Mouse (Mus musculus): ENCODE measurements at regions not wholly inside any gene's neighbourhood (a gene's known extent, or its start where the extent isn't known, plus 50 kb on each side); places are given as distances from the start of the nearest gene placed in this dataset.
"Not testable (repeated sequence)": the region's sequence is repeated elsewhere in the genome, so short reads cannot be mapped to it uniquely, and the experiment has no call there.

GRCm38 (mm10) chr10:8136662-8137061, 180.6 kb upstream of the Tab2 start:
- DNase-seq (ENCODE audit: low read depth, low spot score) = no peak

GRCm38 (mm10) chr10:8135272-8135671, 179.2 kb upstream of the Tab2 start:
- DNase-seq (ENCODE audit: low read depth, low spot score) = no peak

DNA sequence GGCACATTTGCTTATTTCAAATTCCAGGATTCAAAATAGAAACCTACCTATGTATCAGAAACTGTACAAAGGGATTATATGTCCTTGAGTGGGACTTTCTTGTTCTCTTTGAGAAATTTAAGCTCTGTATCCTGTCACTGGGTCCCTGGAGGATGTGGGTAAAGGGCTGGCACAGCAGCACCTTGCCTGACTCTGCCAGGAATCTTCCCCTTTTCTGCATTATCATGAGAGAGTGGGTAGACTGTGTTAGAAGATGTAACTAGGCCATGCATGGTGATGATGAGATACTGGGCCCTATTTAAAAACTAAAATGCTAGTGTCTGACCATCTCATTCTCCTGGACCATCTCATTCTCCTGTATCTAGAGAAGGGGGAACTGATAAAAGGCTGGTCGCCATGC, 178.4 kb upstream of the Tab2 start:
- no peak for DNase-seq (ENCODE audit: low read depth, low spot score)

DNA sequence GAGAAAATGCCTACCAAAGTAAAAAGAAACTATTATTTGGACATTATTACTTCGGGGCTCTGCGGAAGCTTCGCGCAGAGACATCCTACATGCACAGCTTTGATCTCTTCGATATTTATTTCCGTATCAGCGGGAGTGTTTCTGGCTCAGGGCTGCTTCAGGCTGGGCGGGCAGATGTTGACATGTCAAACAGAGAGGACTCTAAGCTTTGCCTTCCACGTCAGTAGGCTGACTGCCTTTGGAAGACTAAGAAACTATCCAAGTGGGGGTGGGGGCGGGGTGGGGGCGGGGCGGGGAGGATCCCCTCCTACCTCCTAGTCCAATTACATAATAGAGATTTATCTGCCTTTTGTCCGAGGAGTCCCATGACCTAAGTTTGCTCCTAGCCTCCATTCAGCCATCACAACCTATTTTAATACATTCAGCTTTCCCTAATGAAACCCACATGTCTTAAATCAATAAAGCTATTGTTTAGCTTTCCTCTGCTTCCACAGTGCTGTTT, 177.5 kb upstream of the Tab2 start:
- DNase-seq (ENCODE audit: low read depth, low spot score) = no peak

DNA sequence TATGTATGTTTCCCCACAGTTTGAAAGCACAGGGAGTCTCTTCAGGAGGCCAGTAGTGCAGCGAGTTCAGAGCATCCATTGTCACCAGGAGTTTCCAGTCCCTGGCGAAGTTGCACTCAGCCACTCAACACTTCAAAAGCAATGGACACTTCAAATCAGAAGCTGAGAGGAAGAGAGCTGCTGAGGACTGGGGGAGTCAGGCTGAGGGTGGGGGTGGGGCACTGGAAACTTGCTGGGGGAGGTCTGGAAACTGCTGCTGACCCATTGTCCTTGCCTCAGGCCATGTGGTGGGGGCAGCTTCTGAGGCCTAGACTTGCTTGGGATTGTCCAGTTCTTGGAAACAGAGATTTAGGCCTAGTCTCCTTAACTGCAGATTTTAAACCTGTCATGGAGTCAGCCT, 176.8 kb upstream of the Tab2 start:
- no peak for DNase-seq (ENCODE audit: low read depth, low spot score)

GRCm38 (mm10) chr10:8130472-8131241, 174.6 kb upstream of the Tab2 start:
- DNase-seq (ENCODE audit: low read depth, low spot score) = no peak

DNA sequence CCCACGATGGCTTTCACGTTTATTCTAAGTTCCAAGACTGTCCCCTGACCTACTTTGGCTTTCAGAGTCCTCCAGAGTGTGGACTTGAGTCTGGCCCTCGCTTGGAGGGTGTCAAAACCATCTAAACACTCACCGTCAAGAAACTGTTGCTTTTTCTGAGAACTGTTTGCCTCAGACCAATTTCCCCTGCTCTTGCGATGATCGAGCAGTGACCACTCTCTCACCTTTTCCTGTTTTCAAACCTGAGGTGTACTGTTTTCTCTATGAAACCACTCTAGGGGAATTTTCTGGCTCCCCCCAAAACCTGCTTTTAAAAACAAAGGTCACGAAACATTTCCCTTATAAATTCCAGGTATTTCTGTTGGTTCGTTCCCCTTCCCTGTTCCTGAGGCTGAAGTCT, 174.0 kb upstream of the Tab2 start:
- no peak for DNase-seq (ENCODE audit: low read depth, low spot score)

- DNase-seq (ENCODE audit: low read depth, low spot score) = no peak
These were observed 168.1 kb upstream of the Tab2 start for GRCm38 (mm10) chr10:8124124-8124523.

- no peak for DNase-seq (ENCODE audit: low read depth, low spot score)
These were observed 165.9 kb upstream of the Tab2 start for GRCm38 (mm10) chr10:8121895-8122294.

DNA sequence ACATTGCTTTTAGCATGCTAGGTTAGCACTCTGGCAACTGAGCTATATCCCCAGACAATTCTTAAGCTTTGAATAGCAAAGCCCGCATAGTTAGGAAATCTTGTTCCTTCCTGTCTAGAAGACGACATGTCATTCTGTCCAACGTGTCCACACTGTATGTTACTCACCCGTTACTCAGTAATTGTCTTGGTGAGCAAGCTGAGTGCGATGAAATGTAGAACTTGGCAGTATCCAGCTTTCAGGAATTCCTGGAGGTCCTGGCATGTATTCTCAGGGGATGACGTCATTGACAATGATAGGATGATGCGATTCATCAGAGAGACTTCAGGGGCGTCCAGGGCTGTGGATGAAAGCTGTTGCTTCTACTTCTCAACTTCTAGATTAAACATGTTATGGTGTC, 160.8 kb upstream of the Tab2 start:
- no peak for DNase-seq (ENCODE audit: low read depth, low spot score)

DNA sequence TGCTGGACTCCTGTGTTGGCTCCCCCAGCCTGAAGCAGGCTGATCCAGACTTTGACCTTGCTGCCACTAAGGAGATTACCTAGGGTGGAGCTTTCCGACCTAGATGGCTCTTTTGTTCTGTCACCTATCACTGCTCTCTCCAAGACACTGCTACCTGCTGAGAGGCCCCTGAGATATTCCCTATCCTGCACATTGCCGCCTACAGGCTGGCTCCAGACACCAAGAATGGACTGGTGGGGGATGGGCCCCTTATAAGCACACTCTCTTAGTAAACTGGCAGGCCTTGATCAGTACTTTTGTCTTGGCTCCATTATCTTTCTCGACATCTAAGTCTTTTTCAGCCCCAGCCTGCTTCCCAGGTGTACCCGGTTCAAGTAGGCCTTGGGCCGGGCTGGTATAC, 158.9 kb upstream of the Tab2 start:
- not testable (repeated sequence) for DNase-seq (ENCODE audit: low read depth, low spot score)

DNA sequence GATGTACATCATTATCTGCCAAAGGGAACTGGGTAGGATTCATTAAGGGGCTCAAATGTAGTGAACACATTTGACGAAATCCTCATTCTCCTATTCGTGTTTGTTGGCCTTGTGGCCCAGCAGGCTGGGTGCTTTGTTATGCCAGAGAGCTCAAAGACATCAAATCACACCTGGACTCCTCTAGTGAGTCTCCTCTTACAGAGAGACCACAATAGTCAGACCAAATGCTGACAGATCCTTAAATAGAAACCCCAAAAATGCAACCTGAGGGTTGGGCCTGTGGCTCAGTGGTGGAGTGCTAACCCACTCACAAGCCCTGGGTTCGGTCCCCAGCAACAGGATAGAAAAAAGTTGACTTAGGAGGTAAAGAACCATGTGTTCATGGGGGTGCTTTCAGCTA, 158.5 kb upstream of the Tab2 start:
- no peak for DNase-seq (ENCODE audit: low read depth, low spot score)

GRCm38 (mm10) chr10:8100489-8100888, 144.5 kb upstream of the Tab2 start:
- DNase-seq (ENCODE audit: low read depth, low spot score) = no peak

GRCm38 (mm10) chr10:8095924-8096323, 139.9 kb upstream of the Tab2 start:
- no peak for DNase-seq (ENCODE audit: low read depth, low spot score)

GRCm38 (mm10) chr10:8095206-8095605, 139.2 kb upstream of the Tab2 start:
- no peak for DNase-seq (ENCODE audit: low read depth, low spot score)

- DNase-seq (ENCODE audit: low read depth, low spot score) = no peak
These were observed 136.0 kb upstream of the Tab2 start for GRCm38 (mm10) chr10:8091871-8092552.

DNA sequence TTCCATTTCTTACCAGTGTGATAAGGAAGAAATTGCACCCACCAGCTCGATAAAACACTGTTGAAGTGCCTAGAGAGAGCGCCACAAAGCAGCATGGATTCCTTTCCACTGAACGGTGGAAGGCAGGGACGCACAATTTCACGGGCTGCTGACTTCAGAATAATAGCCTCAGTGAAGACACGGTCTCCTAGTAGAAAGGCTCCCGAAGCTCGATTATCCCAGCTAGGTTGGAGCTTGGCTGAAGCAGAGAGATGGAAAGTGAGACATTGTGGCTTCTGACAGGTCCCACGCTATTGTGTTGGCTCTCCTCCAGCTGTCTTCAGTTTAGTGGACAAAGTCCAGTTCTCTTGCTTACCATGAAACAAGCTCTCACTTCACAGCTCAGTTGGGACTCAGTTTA, 133.3 kb upstream of the Tab2 start:
- DNase-seq (ENCODE audit: low read depth, low spot score) = no peak

GRCm38 (mm10) chr10:8088737-8089136, 132.7 kb upstream of the Tab2 start:
- no peak for DNase-seq (ENCODE audit: low read depth, low spot score)

DNA sequence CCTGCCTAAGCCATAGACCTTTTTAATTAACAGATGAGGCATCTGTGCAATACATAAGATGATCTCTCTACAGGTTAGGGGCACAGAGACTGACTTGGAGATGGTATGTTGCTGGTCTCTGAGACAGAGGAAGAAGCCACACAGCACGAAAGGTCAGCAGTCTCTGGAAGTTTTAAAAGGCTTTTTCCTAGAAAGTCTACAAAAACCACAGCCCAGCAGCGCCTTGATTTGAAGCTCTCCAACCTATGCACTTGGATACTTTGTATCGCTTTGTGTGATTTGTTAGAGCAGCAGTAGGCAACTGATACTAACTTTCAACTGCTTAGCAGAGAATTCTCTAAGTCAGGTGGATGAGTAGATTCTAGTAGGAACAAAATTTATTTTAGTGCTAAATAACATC, 132.3 kb upstream of the Tab2 start:
- DNase-seq (ENCODE audit: low read depth, low spot score) = no peak

- DNase-seq (ENCODE audit: low read depth, low spot score) = no peak
These were observed 131.1 kb upstream of the Tab2 start for GRCm38 (mm10) chr10:8087106-8087505.

GRCm38 (mm10) chr10:8086442-8086841, 130.4 kb upstream of the Tab2 start:
- no peak for DNase-seq (ENCODE audit: low read depth, low spot score)

DNA sequence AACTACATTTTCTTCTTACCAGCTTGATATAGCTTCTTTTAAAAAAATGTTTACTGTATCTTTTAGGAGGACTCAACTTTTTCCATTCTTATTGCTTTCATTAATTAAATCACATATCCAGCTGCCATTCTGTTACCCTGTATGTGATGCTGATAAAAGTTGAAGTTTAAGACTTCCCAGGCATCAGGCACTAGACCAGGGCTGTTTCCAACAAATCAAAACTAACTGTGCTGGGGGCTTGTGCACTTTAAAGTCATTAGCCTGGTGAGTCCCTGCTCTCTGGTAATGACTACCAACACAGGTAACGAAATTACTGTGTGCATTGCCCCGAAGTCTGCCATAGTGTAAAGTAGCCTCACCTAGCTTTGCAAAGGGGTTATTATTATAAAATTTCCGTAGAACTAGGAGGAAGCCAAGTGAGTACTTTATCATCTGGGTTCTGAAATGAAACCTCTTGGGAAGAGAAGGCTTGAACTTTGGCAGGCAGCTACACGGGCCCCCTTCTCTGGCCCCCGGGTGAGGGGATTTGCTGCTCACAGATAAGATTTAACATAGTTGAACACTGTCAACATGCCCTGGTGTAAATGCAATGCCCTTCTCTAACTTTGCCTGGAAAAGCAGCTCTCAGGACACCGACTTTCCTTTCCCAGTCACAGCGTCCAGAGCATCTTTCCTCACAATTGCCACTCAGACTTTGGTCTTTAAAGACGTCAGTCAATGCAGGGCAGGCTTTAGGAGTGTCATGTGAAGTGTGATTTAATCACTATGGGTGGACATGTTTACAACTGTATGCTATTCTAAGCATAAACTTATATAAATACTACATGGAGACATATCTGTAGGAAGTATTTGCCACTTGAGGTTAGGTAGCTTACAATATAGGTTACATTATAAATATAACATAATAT, 122.1 kb upstream of the Tab2 start:
- DNase-seq (ENCODE audit: low read depth, low spot score) = no peak

Data from embryo, embryonic 11.5 days (tissue).